8 mouse cellular contexts compared by ENCODE assay signal in genomic region chr4:108619165-108619564, GRCm38 (mm10). TPM values are rescaled to one million over a fixed set of nuclear protein-coding genes. Genes with fewer than 3 reads are reported as not detected.
A peak's percentile ranks its signal among the peaks of the same experiment; 100 is the strongest.
DNase-seq lines count a peak whose midpoint lies in the region; ATAC-seq and TF ChIP-seq lines count a peak whose summit lies in the region.

No protein-coding gene starts in this region.

- TF ChIP-seq POLR2A in cortical plate, adult 2 months (IDR thresholded peaks at IDR 0.05; ENCODE audit: extremely low read depth, insufficient read depth, low read length) = no peak

- no peak for TF ChIP-seq EP300 in liver, embryonic 14.5 days (IDR thresholded peaks at IDR 0.05; ENCODE audit: low read depth)

- H3K27me3 ChIP-seq in liver, embryonic 14.5 days (ENCODE audit: control insufficient read depth, insufficient read depth, low read length) = no peaks in the 10 kb centered on the region
- H3K27me3 ChIP-seq in neural tube, embryonic 14.5 days (ENCODE audit: control insufficient read depth, insufficient read depth, low read length) = no peaks in the 10 kb centered on the region

- peaks cover 3% of the 10 kb centered on the region for H3K36me3 ChIP-seq in liver, embryonic 14.5 days (replicated peaks; ENCODE audit: control insufficient read depth, insufficient read depth, low read depth)
- peaks cover 6% of the 10 kb centered on the region; the same call in 1 of the 2 replicates for H3K36me3 ChIP-seq in neural tube, embryonic 14.5 days (ENCODE audit: control insufficient read depth, insufficient read depth, low read length)

- 7% methylated on average over 10 of the region's 10 CpGs for WGBS in liver, embryonic 14.5 days (ENCODE audit: insufficient replicate concordance)
- WGBS in neural tube, embryonic 14.5 days = under 1% methylated on average over 10 of the region's 10 CpGs

- DNase-seq in frontal cortex, postnatal 36 days (ENCODE audit: low spot score in 2 of 2) = no peak
- DNase-seq in 3134 (ENCODE audit: extremely low read depth, insufficient read length, low spot score) = peak; percentile 50
- peak; percentile 6 to 9 for DNase-seq in heart, postnatal 14 days
- no peak for DNase-seq in liver, embryonic 14.5 days (ENCODE audit: low read depth in 3 of 3, low spot score in 3 of 3)
- no peak for DNase-seq in frontal cortex, postnatal 14 days (ENCODE audit: low spot score in 2 of 2)

- ATAC-seq in frontal cortex, adult (ENCODE audit: low TSS enrichment) = peak; percentile 34
- peak; percentile 2 for ATAC-seq in liver, embryonic 14.5 days (ENCODE audit: insufficient read depth)
- peak; percentile 56 for ATAC-seq in neural tube, embryonic 14.5 days (ENCODE audit: low read depth)

- H3K9me3 ChIP-seq in liver, embryonic 14.5 days (ENCODE audit: control insufficient read depth, low read length) = no peaks in the 10 kb centered on the region
- H3K9me3 ChIP-seq in neural tube, embryonic 14.5 days (ENCODE audit: control insufficient read depth, low read length) = no peaks in the 10 kb centered on the region

- peak overlapping the region; percentile 83 for H3K4me2 ChIP-seq in liver, embryonic 14.5 days (ENCODE audit: low read depth)
- H3K4me2 ChIP-seq in neural tube, embryonic 14.5 days (ENCODE audit: low read depth, low read length) = peak overlapping the region; percentile 93

- peak overlapping the region; percentile 64 for H3K9ac ChIP-seq in liver, embryonic 14.5 days (replicated peaks)
- H3K9ac ChIP-seq in neural tube, embryonic 14.5 days (replicated peaks; ENCODE audit: low read depth, low read length) = peak overlapping the region; percentile 77

- intact Hi-C loops in heart, postnatal 14 days (cut with DNase I) = no loop called here

- no peak for TF ChIP-seq CTCF in cortical plate, adult 2 months (IDR thresholded peaks at IDR 0.05; ENCODE audit: extremely low read depth, insufficient read depth, low read length)
- TF ChIP-seq CTCF in liver, embryonic 14.5 days (IDR thresholded peaks at IDR 0.05; ENCODE audit: low read depth) = no peak

- peak overlapping the region; percentile 88 for H3K4me3 ChIP-seq in cortical plate, adult 2 months (ENCODE audit: insufficient read depth, low read length)
- peak overlapping the region; percentile 66 to 83 for H3K4me3 ChIP-seq in liver, embryonic 14.5 days (ENCODE audit: insufficient read depth in 1 of 2, low read depth in 2 of 2, low read length in 2 of 2)
- H3K4me3 ChIP-seq in neural tube, embryonic 14.5 days (ENCODE audit: low read depth, low read length) = peak overlapping the region; percentile 68

- peak overlapping the region; percentile 25 for H3K27ac ChIP-seq in cortical plate, adult 2 months (ENCODE audit: insufficient read depth, low read length)
- H3K27ac ChIP-seq in liver, embryonic 14.5 days = no peak overlapping the region; the same call in 1 of the 2 replicates
- H3K27ac ChIP-seq in neural tube, embryonic 14.5 days (ENCODE audit: low read depth, low read length) = peak overlapping the region; percentile 85

- H3K4me1 ChIP-seq in cortical plate, adult 2 months (ENCODE audit: control insufficient read depth, insufficient read depth, low read length) = peaks cover 5% of the 10 kb centered on the region; the same call in 1 of the 2 replicates
- H3K4me1 ChIP-seq in liver, embryonic 14.5 days (replicated peaks; ENCODE audit: control insufficient read depth in 2 of 2, insufficient read depth in 2 of 2, low read length in 1 of 2) = peaks cover 5 to 9% of the 10 kb centered on the region in 2 experiments; a peak in 3 of 4 replicates
- H3K4me1 ChIP-seq in neural tube, embryonic 14.5 days (ENCODE audit: control insufficient read depth, insufficient read depth, low read length) = peaks cover 16% of the 10 kb centered on the region

RNA-seq across cellular contexts. Expression of gene Cc2d1b, which starts 0.6 kb away (rescaled TPM):
- polyA plus RNA-seq in cortical plate, adult 2 months (2012; rRNA removed) = 41.8 and 48.0 TPM in 2 replicates
- 10 to 100 TPM; 14.6 to 17.6 TPM for total RNA-seq in heart, postnatal 14 days (2021)
- polyA plus RNA-seq in liver, embryonic 14.5 days (2012; rRNA removed) = 7.6 and 10.1 TPM in 2 replicates
- polyA plus RNA-seq in liver, embryonic 14.5 days (2014; fragmentation: Nextera tagmentation; extraction: Ambion mirVana) = 7.2 and 8.8 TPM in 2 replicates
- polyA plus RNA-seq in neural tube, embryonic 14.5 days (2014; fragmentation: Nextera tagmentation; extraction: Ambion mirVana) = 16.5 and 23.0 TPM in 2 replicates

RNA-seq across cellular contexts. Expression of gene Orc1, which starts 39.9 kb away (rescaled TPM):
- 0.15 and 0.21 TPM in 2 replicates for polyA plus RNA-seq in cortical plate, adult 2 months (2012; rRNA removed)
- under 1 TPM in 1 of 2 experiments, not detected in 1; 0.71 TPM for total RNA-seq in heart, postnatal 14 days (2021)
- polyA plus RNA-seq in liver, embryonic 14.5 days (2012; rRNA removed) = 8.2 and 11.2 TPM in 2 replicates
- polyA plus RNA-seq in liver, embryonic 14.5 days (2014; fragmentation: Nextera tagmentation; extraction: Ambion mirVana) = 19.5 and 21.6 TPM in 2 replicates
- polyA plus RNA-seq in neural tube, embryonic 14.5 days (2014; fragmentation: Nextera tagmentation; extraction: Ambion mirVana) = 2.0 and 2.1 TPM in 2 replicates

RNA-seq across cellular contexts. Expression of gene Prpf38a, which starts 40.0 kb away (rescaled TPM):
- 27.8 and 28.8 TPM in 2 replicates for polyA plus RNA-seq in cortical plate, adult 2 months (2012; rRNA removed)
- 10 to 100 TPM; 20.6 to 21.4 TPM for total RNA-seq in heart, postnatal 14 days (2021)
- polyA plus RNA-seq in liver, embryonic 14.5 days (2012; rRNA removed) = 11.0 and 22.7 TPM in 2 replicates
- 41.8 and 45.1 TPM in 2 replicates for polyA plus RNA-seq in liver, embryonic 14.5 days (2014; fragmentation: Nextera tagmentation; extraction: Ambion mirVana)
- polyA plus RNA-seq in neural tube, embryonic 14.5 days (2014; fragmentation: Nextera tagmentation; extraction: Ambion mirVana) = 78.9 and 82.5 TPM in 2 replicates

Comparison
In these comparisons a context has a peak if more than half of its experiments do, and no peak if none do; other contexts are left out.
1. ATAC-seq: peak in every context shown above with its lines; median percentile 56 in neural tube, embryonic 14.5 days; 34 in frontal cortex, adult; 2 in liver, embryonic 14.5 days.
2. DNase-seq: peak in 3134 (single experiment) and heart, postnatal 14 days (2 of 2); none in frontal cortex, postnatal 36 days (0 of 2), liver, embryonic 14.5 days (0 of 3) and frontal cortex, postnatal 14 days (0 of 2).
3. Peak in every context shown above with its lines, with median percentiles within 50 percentile points of each other: H3K4me3 ChIP-seq.